Mouse (Mus musculus): ENCODE data around the gene Mthfr.

DNA sequence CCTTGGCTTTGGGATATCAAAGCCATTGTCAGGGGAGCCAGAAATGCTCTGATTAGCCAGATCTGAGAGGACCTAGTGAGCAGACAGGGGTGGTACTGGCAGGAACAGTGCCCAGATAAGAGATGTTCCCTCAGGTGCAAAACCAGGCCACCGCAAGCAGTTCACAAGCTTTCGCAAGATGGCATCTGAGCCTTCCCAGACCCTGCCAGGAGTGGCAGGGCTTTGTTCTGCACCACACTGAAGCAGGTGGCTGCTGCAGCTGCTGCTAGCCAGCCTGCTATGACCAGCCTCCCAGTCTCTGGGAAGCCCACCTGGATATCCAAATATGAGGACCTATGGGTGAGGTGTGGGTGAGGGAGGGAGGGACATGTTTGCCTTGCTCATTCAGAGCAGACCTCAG lies 59.1 kb downstream of the Mthfr start:
- TF ChIP-seq POLR2A (IDR thresholded peaks at IDR 0.05; ENCODE audit: extremely low read depth, insufficient read depth, low read length) (no peak), CTCF (IDR thresholded peaks at IDR 0.05; ENCODE audit: low read depth, low read length) (no peak)
